Mouse (Mus musculus) embryonic fibroblast, embryonic 13.5 days (primary cell): ENCODE measurements around the gene Aes.

ENCODE experiments used
- CTCF ChIP-seq: IDR thresholded peaks from 2 replicates; pipeline ENCODE4 v1.5.1; 2011; ENCODE audit warnings: mild to moderate bottlenecking, control low read depth, low read length, moderate library complexity, borderline replicate concordance; ENCODE audit not compliant: insufficient read depth
- POLR2A ChIP-seq: IDR thresholded peaks from 2 replicates; pipeline ENCODE4 v1.6.1; 2011; ENCODE audit warnings: low read depth, mild to moderate bottlenecking, control low read depth, low read length, moderate library complexity

GRCm38 (mm10) chr10:81605666-81605973, 46.3 kb downstream of the Aes start:
- TF ChIP-seq POLR2A (no peak), CTCF (no peak)
